Mouse (Mus musculus) frontal cortex, postnatal 25 days (tissue): ENCODE measurements around the gene Trim8.

Experiments
- DNase-seq, 2 experiments: peaks; one replicate each; pipeline ENCODE4 v3.0.0; 2022; ENCODE audit warnings: low spot score in 2 of 2

Trim8 gene

DNA sequence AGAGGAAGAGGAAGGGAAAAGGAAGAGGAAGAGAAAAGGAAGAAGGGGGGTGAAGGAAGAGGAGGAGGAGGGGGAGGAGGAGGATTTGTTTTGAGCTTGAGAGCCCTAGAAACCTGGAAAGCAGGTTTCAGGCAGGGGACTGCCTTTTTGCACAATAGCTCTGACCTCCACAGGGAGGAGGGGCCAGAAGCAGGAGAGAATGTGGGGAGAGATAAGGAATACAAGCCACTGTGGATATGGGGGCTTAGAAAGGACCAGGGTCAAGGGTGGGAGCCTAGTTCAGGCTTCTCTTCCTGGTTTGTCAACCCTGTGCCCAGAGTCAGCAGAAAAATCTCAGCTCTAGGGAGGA lies 21.6 kb downstream of the Trim8 start:
- no peak for DNase-seq

GRCm38 (mm10) chr19:46523480-46524151 lies 22.1 kb downstream of the Trim8 start:
- DNase-seq = peak in 1 of 2 experiments; percentile 56

DNA sequence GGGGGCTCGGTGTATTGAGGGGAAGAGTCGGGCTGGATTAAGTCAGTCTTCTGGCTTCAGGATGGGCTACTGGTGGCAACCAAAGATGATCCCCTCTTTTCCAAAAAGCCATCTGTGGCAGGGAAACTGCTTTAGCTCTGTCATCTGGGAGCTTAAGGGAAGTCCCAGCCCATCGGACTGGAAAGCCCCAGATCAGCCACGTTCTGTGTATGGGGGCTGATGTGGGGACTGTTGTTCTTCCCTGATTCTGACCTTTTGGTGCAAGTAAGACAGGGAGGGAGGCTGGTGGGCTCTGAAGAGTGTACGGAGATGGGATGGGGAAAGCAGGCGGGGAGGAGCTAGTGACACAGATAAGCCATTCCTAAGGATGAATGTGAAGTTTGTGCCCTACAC lies 22.6 kb downstream of the Trim8 start:
- no peak for DNase-seq

DNA sequence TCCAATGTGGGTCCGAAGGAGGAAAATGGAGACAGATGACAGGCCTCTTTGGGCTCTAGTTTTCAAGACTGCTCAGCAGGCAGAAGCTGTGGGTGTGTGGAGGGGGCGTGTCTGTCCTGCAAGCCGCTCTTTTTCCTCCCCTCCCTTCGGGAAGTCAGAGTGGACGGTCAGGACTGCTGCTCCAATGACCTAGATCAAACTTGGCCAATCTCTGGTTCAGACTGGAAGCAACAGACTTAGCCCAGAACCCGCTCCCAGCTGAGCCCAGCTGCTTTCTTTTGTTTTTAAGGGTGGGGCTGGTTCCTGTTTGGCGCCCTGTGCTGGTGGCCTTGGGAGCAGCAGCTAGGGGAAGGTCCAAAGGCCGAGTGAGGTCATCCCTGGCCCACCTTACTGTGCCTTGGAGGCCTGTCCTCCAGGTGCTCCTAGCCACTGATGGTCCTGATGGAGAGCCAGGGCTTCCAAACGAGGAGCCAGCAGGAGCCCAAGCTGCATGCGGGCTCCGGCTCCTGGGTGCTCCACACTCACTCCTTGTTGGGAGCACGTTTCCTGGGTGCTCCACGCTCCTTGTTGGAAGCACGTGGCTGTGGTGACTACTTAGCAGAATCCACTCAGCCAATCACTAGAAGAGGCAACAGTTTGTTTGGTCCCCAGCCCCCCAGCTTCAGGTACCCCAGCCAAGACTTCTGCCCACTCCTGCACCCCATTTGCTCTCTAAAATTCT lies 23.3 kb downstream of the Trim8 start:
- no peak for DNase-seq

- no peak for DNase-seq
Measured at GRCm38 (mm10) chr19:46525691-46526631, 24.5 kb downstream of the Trim8 start.

DNA sequence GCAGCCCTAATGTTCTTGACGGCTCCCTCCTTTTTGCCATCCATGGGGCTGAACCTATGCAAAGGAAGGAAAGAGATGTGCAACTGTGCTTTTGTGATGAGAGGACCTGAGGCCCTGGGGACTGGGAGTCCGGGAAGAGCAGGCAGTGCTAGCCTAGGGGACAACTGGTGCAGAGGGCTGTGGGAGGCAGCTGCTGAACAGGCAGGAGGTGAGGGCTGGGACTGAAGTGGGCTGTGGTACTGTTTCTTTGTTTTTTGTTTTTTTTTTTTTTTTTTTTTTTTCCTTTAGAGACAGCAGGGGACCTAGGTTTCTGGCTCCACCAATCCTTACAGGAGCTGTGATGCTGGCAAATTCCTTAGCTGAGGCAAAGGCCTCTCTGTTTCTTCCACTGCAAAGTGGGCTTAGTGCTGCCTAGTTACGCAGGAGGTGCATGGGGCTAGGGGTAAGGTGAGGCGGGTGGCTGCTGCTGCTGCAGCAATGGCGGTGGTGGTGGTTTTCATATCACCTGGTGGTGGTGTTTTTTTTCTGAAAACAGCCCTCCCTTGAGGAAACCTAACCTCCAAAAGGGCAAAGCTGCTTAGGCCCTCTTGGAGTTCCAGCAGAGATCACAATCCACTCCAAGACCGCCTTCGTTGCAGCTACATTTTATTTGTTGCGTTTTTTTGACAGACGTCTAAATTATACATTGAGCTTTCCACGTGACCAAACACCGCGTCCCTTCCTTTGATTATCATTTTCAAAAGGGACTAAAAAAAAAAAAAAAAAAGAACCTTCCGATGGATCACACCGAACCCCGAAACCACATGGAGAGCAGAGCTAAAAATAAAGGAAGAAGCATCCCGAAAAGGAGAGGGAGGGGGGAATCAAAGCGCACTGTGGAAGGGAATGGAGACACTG lies 26.4 kb downstream of the Trim8 start:
- no peak for DNase-seq

DNA sequence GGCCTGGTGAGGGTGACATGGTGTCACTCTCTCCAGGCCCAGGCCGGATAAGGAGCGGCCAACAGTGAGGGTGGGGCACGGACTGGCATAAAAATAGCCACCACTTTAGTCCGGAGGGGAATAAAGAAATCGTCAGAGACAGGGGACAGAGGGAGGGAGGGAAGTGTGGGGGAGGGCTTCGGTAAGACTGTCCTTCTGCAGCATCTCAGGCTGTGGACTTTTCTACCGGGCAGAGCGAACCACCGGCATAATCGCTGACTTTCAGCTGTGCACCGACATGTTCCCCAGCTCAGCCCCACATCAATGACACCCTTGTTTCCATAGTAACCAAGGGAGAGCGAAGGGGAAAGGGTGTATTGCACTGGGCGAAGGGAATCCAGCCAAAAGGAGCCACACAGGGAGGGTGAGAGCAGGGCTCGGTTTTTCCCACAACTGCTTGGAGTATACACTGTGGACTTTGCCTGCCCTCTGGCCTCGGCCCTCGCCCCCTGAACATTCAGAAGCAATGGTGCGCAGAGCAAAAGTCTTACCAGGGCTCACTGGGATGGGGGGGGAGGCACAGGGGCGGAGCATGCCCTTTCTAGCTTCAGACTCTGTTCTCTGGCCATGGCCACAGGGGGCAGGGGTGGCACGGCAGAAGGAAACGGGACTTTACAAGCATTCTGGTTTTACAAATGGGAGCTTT lies 27.2 kb downstream of the Trim8 start:
- peak in 1 of 2 experiments; percentile 52 for DNase-seq

DNA sequence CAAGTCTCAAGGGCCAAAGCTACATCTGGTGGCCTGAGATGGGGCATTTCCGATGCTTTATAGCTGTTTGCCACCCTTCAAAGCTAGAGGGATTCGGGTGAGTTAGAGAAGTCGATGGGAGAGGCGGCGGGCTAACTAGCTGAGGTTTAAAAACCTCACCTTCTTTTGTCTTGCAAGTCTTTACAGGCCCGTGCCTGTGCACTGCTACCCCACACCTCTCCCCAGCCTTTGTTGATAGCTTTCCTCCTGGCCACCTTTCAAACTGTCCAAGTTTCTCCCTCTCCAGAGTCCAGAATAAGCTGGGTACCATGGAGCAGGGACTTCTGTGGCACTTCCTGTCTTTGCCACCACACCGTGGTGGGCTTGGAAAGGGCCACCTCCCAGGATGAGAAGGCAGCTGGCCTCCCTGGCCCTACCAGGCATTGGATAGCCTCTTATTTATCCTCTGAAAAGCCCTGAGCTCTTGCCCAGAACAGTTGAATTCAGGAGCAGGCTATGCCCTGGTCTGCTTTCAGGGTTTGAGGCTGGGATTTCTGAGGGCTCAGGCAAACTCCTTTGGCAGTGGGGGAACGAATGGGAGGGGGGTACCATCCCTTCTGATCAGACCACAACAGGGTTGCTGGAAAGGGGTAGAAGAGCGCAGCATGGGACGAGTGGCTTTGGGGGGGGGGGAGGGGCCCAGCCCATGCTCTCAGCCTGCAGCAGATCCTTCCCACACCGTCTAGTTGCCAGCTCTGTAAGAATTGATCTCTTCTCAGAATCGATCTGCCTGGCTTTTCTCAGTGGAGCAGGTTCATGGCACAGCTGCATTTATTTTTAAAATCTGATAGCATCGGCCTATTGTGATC lies 28.3 kb downstream of the Trim8 start:
- DNase-seq = no peak

DNA sequence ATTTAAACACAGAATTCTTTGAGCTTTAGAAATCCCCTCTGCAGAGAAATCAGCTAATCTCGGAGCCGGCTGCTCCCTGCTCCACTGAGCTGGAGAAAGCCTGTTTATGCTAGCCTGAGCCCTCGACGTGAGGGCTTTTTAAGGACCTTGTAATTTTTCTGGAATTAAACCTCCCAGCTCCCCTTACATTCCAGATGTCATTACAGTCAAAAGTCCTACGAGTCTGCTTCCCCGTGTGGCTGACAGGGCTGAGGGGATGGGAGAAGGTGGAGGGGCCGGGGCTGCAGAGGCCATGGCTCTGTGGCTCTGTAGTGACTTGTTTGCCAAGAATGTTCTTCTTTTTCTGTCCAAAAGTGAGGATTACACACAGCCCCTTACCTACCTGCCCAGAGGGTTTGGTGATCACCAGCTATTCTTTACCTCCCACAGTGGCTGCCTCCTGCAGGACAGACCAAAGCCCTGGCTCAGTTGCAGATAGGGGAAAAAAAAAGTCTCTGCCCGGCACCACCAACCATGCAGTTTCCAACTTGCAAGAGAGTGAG lies 29.0 kb downstream of the Trim8 start:
- no peak for DNase-seq

DNA sequence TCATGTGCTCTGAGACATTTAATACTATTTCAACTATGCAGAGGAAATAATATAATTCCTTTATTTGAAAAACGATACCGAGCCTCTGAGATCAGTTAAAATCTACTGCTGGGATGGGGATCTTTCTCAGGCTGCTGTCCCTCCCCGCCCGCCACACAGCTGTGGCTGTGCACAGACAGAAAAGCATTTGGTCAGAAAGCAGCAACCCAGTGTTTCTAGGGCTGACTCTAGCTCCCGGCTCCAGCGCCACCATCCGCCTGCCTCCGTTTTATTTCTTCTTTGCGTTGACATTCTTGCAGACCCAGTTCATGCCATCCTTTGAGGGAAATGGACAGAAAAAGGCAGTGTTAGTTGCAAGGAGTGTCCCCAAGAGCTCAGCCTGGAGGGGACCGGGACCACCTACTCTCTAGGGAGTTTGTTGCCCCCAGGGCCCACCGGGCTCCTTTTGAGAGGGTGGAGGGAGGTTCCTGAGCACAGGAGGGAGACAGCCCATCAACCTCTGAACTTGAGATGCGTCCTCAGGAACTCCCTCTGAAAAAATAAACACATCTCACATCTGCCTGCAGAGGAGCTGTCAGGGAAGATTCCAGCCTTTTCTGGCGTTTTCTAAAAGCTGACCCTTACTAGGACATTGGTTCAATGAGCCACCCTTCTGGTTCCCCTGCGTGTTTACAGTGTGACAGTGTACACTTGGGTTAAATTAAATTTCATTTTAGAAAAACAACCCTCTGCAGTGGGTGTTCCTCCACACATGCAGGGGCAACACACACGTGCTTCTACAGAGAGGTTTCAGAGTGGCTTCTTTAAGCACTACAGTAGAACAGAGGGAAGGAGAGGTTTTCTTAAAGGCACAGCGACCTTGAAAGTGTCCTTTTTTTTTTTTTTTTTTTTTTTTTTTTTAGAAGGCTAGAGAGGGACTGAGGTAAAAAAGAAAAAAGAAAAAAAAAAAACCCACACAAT lies 29.8 kb downstream of the Trim8 start:
- no peak for DNase-seq

GRCm38 (mm10) chr19:46532031-46532688 lies 30.7 kb downstream of the Trim8 start:
- no peak for DNase-seq

DNA sequence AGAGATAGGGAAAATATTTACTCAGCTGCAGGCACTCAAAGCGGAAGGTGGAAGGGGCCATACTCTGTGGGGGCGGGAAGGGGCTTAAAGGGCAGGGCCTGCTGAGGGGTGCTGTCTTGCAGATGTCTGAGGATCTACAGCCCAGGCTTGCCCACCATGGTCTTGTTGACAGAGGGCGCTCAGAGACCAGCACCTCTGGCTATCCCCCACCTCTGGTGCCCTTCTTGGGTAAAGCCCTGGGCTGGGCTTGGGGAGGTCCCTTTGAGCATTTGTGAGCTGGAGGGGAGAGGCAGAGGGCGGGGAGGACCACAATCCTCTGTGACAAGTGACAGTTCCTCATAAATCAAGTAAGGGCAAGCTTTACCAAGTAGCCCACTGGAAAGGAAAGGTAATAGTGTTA lies 31.6 kb downstream of the Trim8 start:
- DNase-seq = no peak

DNA sequence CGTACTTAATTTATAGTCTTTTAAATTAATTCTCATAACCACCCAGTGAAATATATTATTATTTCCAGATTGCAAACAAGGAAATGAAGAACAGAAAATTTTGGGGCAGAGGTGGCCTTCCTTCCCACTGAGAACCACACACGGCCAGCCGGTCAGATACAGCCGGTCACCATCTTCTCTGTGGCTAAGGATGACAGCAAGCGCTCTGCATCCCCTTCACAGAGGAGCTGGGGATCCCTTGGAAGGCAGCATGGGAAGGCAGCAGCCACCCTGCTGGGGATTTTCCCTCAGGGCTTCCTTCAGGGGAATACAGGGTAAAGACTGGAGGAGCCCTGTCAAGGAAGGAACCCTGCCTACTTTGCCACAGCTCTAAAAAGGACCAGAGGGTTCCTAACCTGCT lies 32.0 kb downstream of the Trim8 start:
- DNase-seq = no peak

DNA sequence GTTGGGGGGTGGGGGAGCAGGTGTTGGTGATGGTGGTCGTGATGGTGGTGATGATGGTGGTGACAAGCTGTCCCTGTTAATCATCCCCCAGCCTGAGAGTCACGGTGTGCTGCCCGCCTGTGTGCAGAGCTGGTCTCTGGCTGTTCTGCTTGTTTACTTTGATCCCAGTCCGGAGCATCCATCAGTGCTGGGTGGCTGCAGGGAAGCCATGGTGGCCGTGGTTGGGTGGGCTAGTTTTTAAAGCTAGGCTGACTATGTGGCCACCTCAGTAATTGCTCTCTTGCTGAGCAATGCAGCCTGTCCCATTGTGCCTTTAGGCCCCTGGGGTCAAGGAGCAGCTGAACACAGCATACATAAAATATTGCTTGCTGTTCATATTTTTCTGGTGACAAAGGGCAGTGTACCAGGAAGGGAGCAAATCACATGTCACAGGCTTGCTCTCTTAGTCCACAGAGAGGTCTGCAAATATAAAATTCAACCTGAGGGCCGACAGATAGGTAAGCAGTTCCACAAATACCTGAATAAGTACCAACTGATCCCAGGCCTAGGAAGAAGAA lies 33.1 kb downstream of the Trim8 start:
- no peak for DNase-seq

- DNase-seq = no peak
Measured at GRCm38 (mm10) chr19:46537357-46537756, 35.9 kb downstream of the Trim8 start.

- DNase-seq = no peak
Measured at GRCm38 (mm10) chr19:46538213-46538612, 36.7 kb downstream of the Trim8 start.

DNA sequence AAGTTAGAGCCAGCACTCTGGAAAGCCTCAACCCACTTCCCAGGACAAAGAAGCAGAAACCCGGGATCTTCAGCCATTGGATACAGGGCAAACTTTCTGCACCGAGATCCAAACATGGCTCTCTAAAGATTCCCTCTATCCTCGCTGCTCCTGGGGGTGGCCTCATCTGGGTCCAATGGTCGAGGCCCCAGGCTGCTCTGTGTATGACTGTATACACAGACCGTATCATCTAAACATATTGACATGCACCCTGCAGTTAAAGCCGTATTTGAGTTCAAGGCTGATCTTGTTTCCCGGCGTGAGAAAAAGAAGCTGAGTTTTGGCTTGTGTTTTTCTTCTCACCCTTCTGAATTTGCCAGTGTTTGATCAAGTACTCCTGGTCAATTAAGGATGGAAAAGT lies 41.2 kb downstream of the Trim8 start:
- no peak for DNase-seq

- no peak for DNase-seq
Measured at GRCm38 (mm10) chr19:46547565-46547964, 46.1 kb downstream of the Trim8 start.
